Mouse (Mus musculus): Measurements from ENCODE around the gene Set. TPM values are rescaled to one million over a fixed set of nuclear protein-coding genes. Genes with fewer than 3 reads are reported as not detected.
A peak's percentile ranks its signal among the peaks of the same experiment; 100 is the strongest.

Gene Set
- polyA plus RNA-seq, 1 experiment from 2014 or later: 285 TPM

- WGBS: 0% methylated on average over 40 of the region's 40 CpGs
- Histone ChIP-seq H3K36me3 (no peaks in the 10 kb centered on the region), H3K4me3 (replicated peaks) (peak overlapping the region; percentile 45), H3K27me3 (replicated peaks) (no peaks in the 10 kb centered on the region), H3K9me3 (replicated peaks) (no peaks in the 10 kb centered on the region), H3K4me2 (peak overlapping the region; percentile 96), H3K4me1 (peaks cover 35% of the 10 kb centered on the region), H3K27ac (replicated peaks) (peak overlapping the region; percentile 69), H3K9ac (replicated peaks) (peak overlapping the region; percentile 48)
- ATAC-seq (ENCODE audit: low FRiP score): no peak
Observed at GRCm38 (mm10) chr2:30062249-30063093, 5.3 kb downstream of the Set start.

- Histone ChIP-seq H3K4me3 (replicated peaks) (peak overlapping the region; percentile 45), H3K27ac (replicated peaks) (peak overlapping the region; percentile 69), H3K27me3 (replicated peaks) (no peaks in the 10 kb centered on the region), H3K36me3 (no peaks in the 10 kb centered on the region), H3K4me2 (peak overlapping the region; percentile 96), H3K4me1 (peaks cover 40% of the 10 kb centered on the region), H3K9ac (replicated peaks) (peak overlapping the region; percentile 48), H3K9me3 (replicated peaks) (no peaks in the 10 kb centered on the region)
- WGBS: 8% methylated on average over 8 of the region's 8 CpGs
- no peak for ATAC-seq (ENCODE audit: low FRiP score)
Observed at GRCm38 (mm10) chr2:30063235-30063634, 6.1 kb downstream of the Set start.

GRCm38 (mm10) chr2:30063791-30064190 is 6.6 kb downstream of the Set start:
- 0% methylated on average over 2 of the region's 3 CpGs for WGBS
- H3K4me3 ChIP-seq (replicated peaks): peak overlapping the region; percentile 45; the same call in 1 of the 2 replicates
- H3K9me3 ChIP-seq (replicated peaks): no peaks in the 10 kb centered on the region
- H3K27ac ChIP-seq (replicated peaks): no peak overlapping the region
- no peak for ATAC-seq (ENCODE audit: low FRiP score)
- H3K4me2 ChIP-seq: peak overlapping the region; percentile 96
- no peak overlapping the region for H3K9ac ChIP-seq (replicated peaks)
- H3K4me1 ChIP-seq: peaks cover 45% of the 10 kb centered on the region
- H3K36me3 ChIP-seq: no peaks in the 10 kb centered on the region
- no peaks in the 10 kb centered on the region for H3K27me3 ChIP-seq (replicated peaks)

GRCm38 (mm10) chr2:30064298-30064697 is 7.1 kb downstream of the Set start:
- no peak for ATAC-seq (ENCODE audit: low FRiP score)

GRCm38 (mm10) chr2:30066046-30066901 is 9.1 kb downstream of the Set start:
- Histone ChIP-seq H3K4me3 (replicated peaks) (peak overlapping the region; percentile 95), H3K9me3 (replicated peaks) (no peaks in the 10 kb centered on the region), H3K4me2 (peak overlapping the region; percentile 76), H3K4me1 (peaks cover 42% of the 10 kb centered on the region), H3K27ac (replicated peaks) (peak overlapping the region; percentile 100), H3K9ac (replicated peaks) (peak overlapping the region; percentile 99), H3K36me3 (peaks cover 16% of the 10 kb centered on the region), H3K27me3 (replicated peaks) (no peaks in the 10 kb centered on the region)
- under 1% methylated on average over 59 of the region's 101 CpGs for WGBS
- peak; percentile 96 for ATAC-seq (ENCODE audit: low FRiP score)

More at GRCm38 (mm10) chr2:30064298-30064697, 7.1 kb downstream of the Set start:
- Histone ChIP-seq H3K36me3 (0 out of 2 replicates have a peak, but pooled peaks cover 3% of the 10 kb centered on the region), H3K4me2 (no peak overlapping the region), H3K9ac (replicated peaks) (no peak overlapping the region), H3K4me1 (peaks cover 45% of the 10 kb centered on the region), H3K4me3 (replicated peaks) (no peak overlapping the region), H3K27ac (replicated peaks) (no peak overlapping the region), H3K27me3 (replicated peaks) (no peaks in the 10 kb centered on the region), H3K9me3 (replicated peaks) (no peaks in the 10 kb centered on the region)
- 48% methylated on average over 3 of the region's 3 CpGs for WGBS

- Histone ChIP-seq H3K4me3 (replicated peaks) (peak overlapping the region; percentile 95), H3K9me3 (replicated peaks) (no peaks in the 10 kb centered on the region), H3K4me1 (peaks cover 33% of the 10 kb centered on the region), H3K36me3 (peaks cover 16% of the 10 kb centered on the region), H3K9ac (replicated peaks) (peak overlapping the region; percentile 99), H3K4me2 (peak overlapping the region; percentile 76), H3K27ac (replicated peaks) (peak overlapping the region; percentile 100), H3K27me3 (replicated peaks) (no peaks in the 10 kb centered on the region)
- WGBS: under 1% methylated on average over 46 of the region's 69 CpGs
- ATAC-seq (ENCODE audit: low FRiP score): peak; percentile 74
Observed at GRCm38 (mm10) chr2:30067031-30067888, 10.1 kb downstream of the Set start.

- Histone ChIP-seq H3K36me3 (peaks cover 23% of the 10 kb centered on the region), H3K4me1 (peaks cover 26% of the 10 kb centered on the region), H3K4me3 (replicated peaks) (peak overlapping the region; percentile 95), H3K27me3 (replicated peaks) (no peaks in the 10 kb centered on the region), H3K27ac (replicated peaks) (no peak overlapping the region), H3K4me2 (peak overlapping the region; percentile 76), H3K9me3 (replicated peaks) (no peaks in the 10 kb centered on the region), H3K9ac (replicated peaks) (peak overlapping the region; percentile 99)
- WGBS: 15% methylated on average over 7 of the region's 7 CpGs
- no peak for ATAC-seq (ENCODE audit: low FRiP score)
Observed at GRCm38 (mm10) chr2:30067962-30068361, 10.8 kb downstream of the Set start.

GRCm38 (mm10) chr2:30072875-30073274 is 15.7 kb downstream of the Set start:
- Histone ChIP-seq H3K4me2 (no peak overlapping the region), H3K27me3 (replicated peaks) (no peaks in the 10 kb centered on the region), H3K27ac (replicated peaks) (no peak overlapping the region), H3K9ac (replicated peaks) (no peak overlapping the region), H3K9me3 (replicated peaks) (no peaks in the 10 kb centered on the region), H3K4me3 (replicated peaks) (no peak overlapping the region), H3K36me3 (peaks cover 30% of the 10 kb centered on the region), H3K4me1 (peaks cover 19% of the 10 kb centered on the region)
- no peak for ATAC-seq (ENCODE audit: low FRiP score)
- WGBS: 77% methylated on average over 7 of the region's 7 CpGs

GRCm38 (mm10) chr2:30073285-30073684 is 16.1 kb downstream of the Set start:
- Histone ChIP-seq H3K4me2 (no peak overlapping the region), H3K4me3 (replicated peaks) (no peak overlapping the region), H3K36me3 (peaks cover 30% of the 10 kb centered on the region), H3K9me3 (replicated peaks) (no peaks in the 10 kb centered on the region), H3K4me1 (peaks cover 18% of the 10 kb centered on the region), H3K27me3 (replicated peaks) (no peaks in the 10 kb centered on the region), H3K27ac (replicated peaks) (no peak overlapping the region), H3K9ac (replicated peaks) (no peak overlapping the region)
- 77% methylated on average over 3 of the region's 3 CpGs for WGBS
- ATAC-seq (ENCODE audit: low FRiP score): no peak

- ATAC-seq (ENCODE audit: low FRiP score): no peak
- Histone ChIP-seq H3K36me3 (peaks cover 15% of the 10 kb centered on the region), H3K27ac (replicated peaks) (no peak overlapping the region), H3K27me3 (replicated peaks) (no peaks in the 10 kb centered on the region), H3K4me3 (replicated peaks) (no peak overlapping the region), H3K4me1 (peaks cover 13% of the 10 kb centered on the region), H3K4me2 (no peak overlapping the region), H3K9ac (replicated peaks) (no peak overlapping the region), H3K9me3 (replicated peaks) (no peaks in the 10 kb centered on the region)
- 72% methylated on average over 3 of the region's 3 CpGs for WGBS
Observed at GRCm38 (mm10) chr2:30075625-30076024, 18.4 kb downstream of the Set start.

- Histone ChIP-seq H3K36me3 (peaks cover 14% of the 10 kb centered on the region), H3K27me3 (replicated peaks) (no peaks in the 10 kb centered on the region), H3K4me1 (peaks cover 13% of the 10 kb centered on the region), H3K4me3 (replicated peaks) (no peak overlapping the region), H3K27ac (replicated peaks) (no peak overlapping the region), H3K9me3 (replicated peaks) (no peaks in the 10 kb centered on the region), H3K4me2 (no peak overlapping the region), H3K9ac (replicated peaks) (no peak overlapping the region)
- WGBS: 92% methylated on average over 8 of the region's 9 CpGs
- ATAC-seq (ENCODE audit: low FRiP score): no peak
Observed at GRCm38 (mm10) chr2:30076439-30076838, 19.3 kb downstream of the Set start.

Measured in neural tube, embryonic 15.5 days (tissue).